Mouse (Mus musculus): ENCODE results near the gene Sry.

Sry gene

GRCm38 (mm10) chrY:2663558-2663957 is at the start of gene Sry:
Gene Sry, minus strand, starts transcription at chrY:2663658.
- in situ Hi-C loops (cut with MboI, MseI), result no loop called here

All from regulatory T cell (primary cell).